Mouse (Mus musculus): ENCODE measurements at regions not wholly inside any gene's neighbourhood (a gene's known extent, or its start where the extent isn't known, plus 50 kb on each side); places are given as distances from the start of the nearest gene placed in this dataset.
A peak's percentile ranks its signal among the peaks of the same experiment; 100 is the strongest.

GRCm38 (mm10) chr4:153321085-153321484, 161.5 kb downstream of the Ajap1 start:
- no peak overlapping the region for H3K27ac ChIP-seq
- WGBS: 74% methylated on average over 10 of the region's 10 CpGs
- ATAC-seq (ENCODE audit: low FRiP score): no peak

GRCm38 (mm10) chr4:153320602-153321001, 162.0 kb downstream of the Ajap1 start:
- 58% methylated on average over 9 of the region's 9 CpGs for WGBS
- Histone ChIP-seq H3K27me3 (no peaks in the 10 kb centered on the region), H3K9me3 (0 out of 2 replicates have a peak, but pooled peaks cover 4% of the 10 kb centered on the region), H3K4me2 (no peak overlapping the region), H3K4me3 (replicated peaks) (no peak overlapping the region), H3K36me3 (replicated peaks) (no peaks in the 10 kb centered on the region), H3K4me1 (0 out of 2 replicates have a peak, but pooled peaks cover 3% of the 10 kb centered on the region), H3K9ac (no peak overlapping the region), H3K27ac (no peak overlapping the region)
- ATAC-seq (ENCODE audit: low FRiP score): peak; percentile 23; the same call in 1 of the 2 replicates

More at GRCm38 (mm10) chr4:153321085-153321484, 161.5 kb downstream of the Ajap1 start:
- Histone ChIP-seq H3K9me3 (0 out of 2 replicates have a peak, but pooled peaks cover 4% of the 10 kb centered on the region), H3K36me3 (replicated peaks) (no peaks in the 10 kb centered on the region), H3K27me3 (no peaks in the 10 kb centered on the region), H3K4me2 (no peak overlapping the region), H3K4me1 (0 out of 2 replicates have a peak, but pooled peaks cover 3% of the 10 kb centered on the region), H3K9ac (no peak overlapping the region), H3K4me3 (replicated peaks) (no peak overlapping the region)

- ATAC-seq (ENCODE audit: low FRiP score): no peak
- Histone ChIP-seq H3K4me1 (no peaks in the 10 kb centered on the region), H3K36me3 (replicated peaks) (no peaks in the 10 kb centered on the region), H3K27ac (no peak overlapping the region), H3K27me3 (peaks cover 1% of the 10 kb centered on the region; the same call in 1 of the 2 replicates), H3K4me3 (replicated peaks) (no peak overlapping the region), H3K4me2 (no peak overlapping the region), H3K9ac (no peak overlapping the region), H3K9me3 (0 out of 2 replicates have a peak, but pooled peaks cover 4% of the 10 kb centered on the region)
- 77% methylated on average over 16 of the region's 16 CpGs for WGBS
These were observed 165.5 kb downstream of the Ajap1 start for GRCm38 (mm10) chr4:153316964-153317724.

- H3K27ac ChIP-seq: no peak overlapping the region
- 90% methylated on average over 4 of the region's 4 CpGs for WGBS
- no peaks in the 10 kb centered on the region for H3K4me1 ChIP-seq
- no peak overlapping the region for H3K9ac ChIP-seq
- 0 out of 2 replicates have a peak, but pooled peaks cover 4% of the 10 kb centered on the region for H3K9me3 ChIP-seq
- no peaks in the 10 kb centered on the region for H3K36me3 ChIP-seq (replicated peaks)
- H3K4me3 ChIP-seq (replicated peaks): no peak overlapping the region
- ATAC-seq (ENCODE audit: low FRiP score): no peak
- peaks cover 3% of the 10 kb centered on the region; the same call in 1 of the 2 replicates for H3K27me3 ChIP-seq
- no peak overlapping the region for H3K4me2 ChIP-seq
These were observed 166.1 kb downstream of the Ajap1 start for GRCm38 (mm10) chr4:153316519-153316918.

- Histone ChIP-seq H3K4me2 (no peak overlapping the region), H3K27ac (no peak overlapping the region), H3K9me3 (0 out of 2 replicates have a peak, but pooled peaks cover under 1% of the 10 kb centered on the region), H3K36me3 (replicated peaks) (no peaks in the 10 kb centered on the region), H3K27me3 (peaks cover 3% of the 10 kb centered on the region), H3K4me1 (no peaks in the 10 kb centered on the region), H3K9ac (no peak overlapping the region), H3K4me3 (replicated peaks) (no peak overlapping the region)
- no peak for ATAC-seq (ENCODE audit: low FRiP score)
- 91% methylated on average over 12 of the region's 12 CpGs for WGBS
These were observed 168.7 kb downstream of the Ajap1 start for GRCm38 (mm10) chr4:153313961-153314360.

GRCm38 (mm10) chr4:153311574-153311973, 171.0 kb downstream of the Ajap1 start:
- Histone ChIP-seq H3K27ac (no peak overlapping the region), H3K4me1 (no peaks in the 10 kb centered on the region), H3K9ac (no peak overlapping the region), H3K4me3 (replicated peaks) (no peak overlapping the region), H3K27me3 (peaks cover 6% of the 10 kb centered on the region), H3K4me2 (no peak overlapping the region), H3K36me3 (replicated peaks) (no peaks in the 10 kb centered on the region), H3K9me3 (no peaks in the 10 kb centered on the region)
- whole genome bisulfite sequencing: 61% methylated on average over 5 of the region's 5 CpGs
- ATAC-seq (ENCODE audit: low FRiP score): no peak

GRCm38 (mm10) chr4:153310641-153311040, 172.0 kb downstream of the Ajap1 start:
- no peak overlapping the region for H3K4me3 ChIP-seq (replicated peaks)
- H3K9me3 ChIP-seq: no peaks in the 10 kb centered on the region
- no peak overlapping the region for H3K27ac ChIP-seq
- no peak overlapping the region for H3K9ac ChIP-seq
- H3K4me1 ChIP-seq: no peaks in the 10 kb centered on the region
- H3K4me2 ChIP-seq: no peak overlapping the region
- no peak for ATAC-seq (ENCODE audit: low FRiP score)
- WGBS: 58% methylated on average over 1 of the region's 2 CpGs
- H3K27me3 ChIP-seq: peaks cover 6% of the 10 kb centered on the region
- no peaks in the 10 kb centered on the region for H3K36me3 ChIP-seq (replicated peaks)

- 85% methylated on average over 5 of the region's 5 CpGs for WGBS
- H3K9ac ChIP-seq: no peak overlapping the region
- no peak for ATAC-seq (ENCODE audit: low FRiP score)
- H3K9me3 ChIP-seq: no peaks in the 10 kb centered on the region
- H3K4me1 ChIP-seq: no peaks in the 10 kb centered on the region
- H3K4me2 ChIP-seq: no peak overlapping the region
- no peak overlapping the region for H3K27ac ChIP-seq
- 0 out of 2 replicates have a peak, but pooled peaks cover 3% of the 10 kb centered on the region for H3K27me3 ChIP-seq
- no peaks in the 10 kb centered on the region for H3K36me3 ChIP-seq (replicated peaks)
- H3K4me3 ChIP-seq (replicated peaks): no peak overlapping the region
These were observed 179.1 kb downstream of the Ajap1 start for GRCm38 (mm10) chr4:153303521-153303920.

- H3K27ac ChIP-seq: no peak overlapping the region
- no peak overlapping the region for H3K9ac ChIP-seq
- no peak overlapping the region for H3K4me3 ChIP-seq (replicated peaks)
- H3K9me3 ChIP-seq: no peaks in the 10 kb centered on the region
- 93% methylated on average over 4 of the region's 4 CpGs for WGBS
- no peaks in the 10 kb centered on the region for H3K4me1 ChIP-seq
- no peak for ATAC-seq (ENCODE audit: low FRiP score)
- H3K4me2 ChIP-seq: no peak overlapping the region
- 0 out of 2 replicates have a peak, but pooled peaks cover 2% of the 10 kb centered on the region for H3K27me3 ChIP-seq
- H3K36me3 ChIP-seq (replicated peaks): no peaks in the 10 kb centered on the region
These were observed 179.8 kb downstream of the Ajap1 start for GRCm38 (mm10) chr4:153302855-153303254.

- H3K4me1 ChIP-seq: peaks cover 9% of the 10 kb centered on the region
- WGBS: 95% methylated on average over 5 of the region's 5 CpGs
- no peaks in the 10 kb centered on the region for H3K36me3 ChIP-seq (replicated peaks)
- H3K9me3 ChIP-seq: no peaks in the 10 kb centered on the region
- no peaks in the 10 kb centered on the region for H3K27me3 ChIP-seq
- H3K9ac ChIP-seq: no peak overlapping the region
- no peak for ATAC-seq (ENCODE audit: low FRiP score)
- no peak overlapping the region for H3K27ac ChIP-seq
- no peak overlapping the region for H3K4me2 ChIP-seq
- no peak overlapping the region for H3K4me3 ChIP-seq (replicated peaks)
These were observed 184.3 kb downstream of the Ajap1 start for GRCm38 (mm10) chr4:153298277-153298676.

- ATAC-seq (ENCODE audit: low FRiP score): no peak
- no peak overlapping the region for H3K27ac ChIP-seq
These were observed 187.8 kb downstream of the Ajap1 start for GRCm38 (mm10) chr4:153294828-153295227.

GRCm38 (mm10) chr4:153293137-153293536, 189.5 kb downstream of the Ajap1 start:
- no peaks in the 10 kb centered on the region for H3K36me3 ChIP-seq (replicated peaks)
- peaks cover 25% of the 10 kb centered on the region for H3K4me1 ChIP-seq
- WGBS: 46% methylated on average over 3 of the region's 3 CpGs
- H3K27ac ChIP-seq: no peak overlapping the region
- 0 out of 2 replicates have a peak overlapping the region, but pooled peaks have one; percentile 21 for H3K9ac ChIP-seq
- ATAC-seq (ENCODE audit: low FRiP score): no peak
- no peak overlapping the region for H3K4me3 ChIP-seq (replicated peaks)
- no peak overlapping the region for H3K4me2 ChIP-seq
- H3K9me3 ChIP-seq: no peaks in the 10 kb centered on the region
- no peaks in the 10 kb centered on the region for H3K27me3 ChIP-seq

More at GRCm38 (mm10) chr4:153294828-153295227, 187.8 kb downstream of the Ajap1 start:
- Histone ChIP-seq H3K36me3 (replicated peaks) (no peaks in the 10 kb centered on the region), H3K4me2 (no peak overlapping the region), H3K27me3 (no peaks in the 10 kb centered on the region), H3K9ac (no peak overlapping the region), H3K4me1 (peaks cover 25% of the 10 kb centered on the region), H3K9me3 (no peaks in the 10 kb centered on the region), H3K4me3 (replicated peaks) (no peak overlapping the region)
- 35% methylated on average over 6 of the region's 6 CpGs for WGBS

- Histone ChIP-seq H3K4me2 (no peak overlapping the region), H3K9ac (no peak overlapping the region), H3K4me3 (replicated peaks) (no peak overlapping the region), H3K27ac (no peak overlapping the region), H3K27me3 (no peaks in the 10 kb centered on the region), H3K4me1 (peaks cover 16% of the 10 kb centered on the region), H3K36me3 (replicated peaks) (no peaks in the 10 kb centered on the region), H3K9me3 (peaks cover 2% of the 10 kb centered on the region; the same call in 1 of the 2 replicates)
- WGBS: 77% methylated on average over 8 of the region's 8 CpGs
- no peak for ATAC-seq (ENCODE audit: low FRiP score)
These were observed 194.2 kb downstream of the Ajap1 start for GRCm38 (mm10) chr4:153288362-153288761.
